Mouse (Mus musculus): ENCODE measurements at regions not wholly inside any gene's neighbourhood (a gene's known extent, or its start where the extent isn't known, plus 50 kb on each side); places are given as distances from the start of the nearest gene placed in this dataset.
A peak's percentile ranks its signal among the peaks of the same experiment; 100 is the strongest.

GRCm38 (mm10) chr1:56171157-56171556 lies 466.1 kb downstream of the Hsfy2 start:
- Histone ChIP-seq H3K9ac (replicated peaks) (no peak overlapping the region), H3K4me3 (ENCODE audit: low read depth, low read length) (no peak overlapping the region), H3K4me2 (ENCODE audit: low read depth, low read length) (no peak overlapping the region), H3K4me1 (ENCODE audit: insufficient read depth) (no peaks in the 10 kb centered on the region), H3K27me3 (ENCODE audit: insufficient read depth, low read length) (no peaks in the 10 kb centered on the region), H3K36me3 (replicated peaks; ENCODE audit: insufficient read depth, low read length) (no peaks in the 10 kb centered on the region), H3K27ac (ENCODE audit: low read depth) (no peak overlapping the region), H3K9me3 (ENCODE audit: low read length) (no peaks in the 10 kb centered on the region)
- TF ChIP-seq EP300 (IDR thresholded peaks at IDR 0.05; ENCODE audit: low read depth): no peak
- DNase-seq (no peak), ATAC-seq (no peak)
- 60% methylated on average over 4 of the region's 4 CpGs for WGBS (ENCODE audit: insufficient replicate concordance)

DNA sequence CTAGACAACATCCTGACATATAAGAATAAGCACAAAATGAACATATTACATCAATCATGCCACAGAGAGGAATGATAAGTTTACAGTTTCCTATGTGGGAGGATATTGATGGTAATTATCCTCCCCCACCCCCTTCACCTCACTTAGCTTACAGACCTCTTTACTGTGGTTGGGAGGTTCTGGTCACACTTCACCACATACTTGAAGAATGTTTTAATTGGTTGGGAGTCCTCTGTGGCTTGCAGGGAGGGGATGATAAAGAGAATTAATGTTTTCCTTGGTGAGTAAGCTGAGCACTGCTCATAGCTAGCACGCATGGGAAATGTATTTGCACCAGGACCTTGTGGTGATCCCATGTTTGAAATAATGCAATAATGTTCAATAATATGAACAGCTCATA lies 468.5 kb downstream of the Hsfy2 start:
- ATAC-seq (no peak), DNase-seq (no peak)
- WGBS (ENCODE audit: insufficient replicate concordance): 65% methylated on average over 1 of the region's 1 CpGs
- TF ChIP-seq CTCF (IDR thresholded peaks at IDR 0.05; ENCODE audit: low read depth) (no peak), EP300 (IDR thresholded peaks at IDR 0.05; ENCODE audit: low read depth) (no peak)
- Histone ChIP-seq H3K4me3 (ENCODE audit: low read depth, low read length) (no peak overlapping the region), H3K9me3 (ENCODE audit: low read length) (no peaks in the 10 kb centered on the region), H3K9ac (replicated peaks) (no peak overlapping the region), H3K36me3 (replicated peaks; ENCODE audit: insufficient read depth, low read length) (no peaks in the 10 kb centered on the region), H3K27ac (ENCODE audit: low read depth) (no peak overlapping the region), H3K4me1 (ENCODE audit: insufficient read depth) (no peaks in the 10 kb centered on the region), H3K4me2 (ENCODE audit: low read depth, low read length) (no peak overlapping the region), H3K27me3 (ENCODE audit: insufficient read depth, low read length) (no peaks in the 10 kb centered on the region)

DNA sequence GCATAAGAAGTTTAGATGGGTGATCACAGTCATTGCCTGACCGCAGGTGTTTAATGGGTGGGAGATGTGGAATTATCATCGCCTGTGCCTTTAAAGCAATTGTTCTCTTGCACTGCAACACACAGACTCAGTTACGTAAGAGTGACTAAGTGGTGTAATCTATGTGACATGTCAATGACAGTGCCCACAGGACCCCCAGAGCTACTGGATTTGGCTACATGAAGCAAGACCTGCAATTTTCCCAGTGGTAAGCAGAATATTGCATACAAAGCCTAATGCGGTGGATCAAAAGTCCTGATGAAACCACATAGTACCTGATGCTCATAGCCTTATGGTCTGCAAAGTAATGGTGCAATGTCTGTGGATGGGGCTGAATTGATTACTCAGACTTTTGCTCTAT lies 469.2 kb downstream of the Hsfy2 start:
- ATAC-seq (no peak), DNase-seq (no peak)
- H3K27ac ChIP-seq (ENCODE audit: low read depth): no peak overlapping the region
- WGBS (ENCODE audit: insufficient replicate concordance): 72% methylated on average over 4 of the region's 4 CpGs
- no peak overlapping the region for H3K9ac ChIP-seq (replicated peaks)
- H3K36me3 ChIP-seq (replicated peaks; ENCODE audit: insufficient read depth, low read length): no peaks in the 10 kb centered on the region
- H3K4me2 ChIP-seq (ENCODE audit: low read depth, low read length): no peak overlapping the region
- no peaks in the 10 kb centered on the region for H3K9me3 ChIP-seq (ENCODE audit: low read length)
- no peak overlapping the region for H3K4me3 ChIP-seq (ENCODE audit: low read depth, low read length)
- no peaks in the 10 kb centered on the region for H3K4me1 ChIP-seq (ENCODE audit: insufficient read depth)
- TF ChIP-seq CTCF (IDR thresholded peaks at IDR 0.05; ENCODE audit: low read depth): no peak
- H3K27me3 ChIP-seq (ENCODE audit: insufficient read depth, low read length): no peaks in the 10 kb centered on the region

GRCm38 (mm10) chr1:56165228-56165627 lies 472.0 kb downstream of the Hsfy2 start:
- DNase-seq: no peak
- H3K4me2 ChIP-seq (ENCODE audit: low read depth, low read length): no peak overlapping the region
- no peaks in the 10 kb centered on the region for H3K27me3 ChIP-seq (ENCODE audit: insufficient read depth, low read length)
- no peak for ATAC-seq
- H3K4me3 ChIP-seq (ENCODE audit: low read depth, low read length): no peak overlapping the region
- no peaks in the 10 kb centered on the region for H3K4me1 ChIP-seq (ENCODE audit: insufficient read depth)
- no peaks in the 10 kb centered on the region for H3K36me3 ChIP-seq (replicated peaks; ENCODE audit: insufficient read depth, low read length)
- H3K9me3 ChIP-seq (ENCODE audit: low read length): no peaks in the 10 kb centered on the region
- 63% methylated on average over 2 of the region's 2 CpGs for WGBS (ENCODE audit: insufficient replicate concordance)
- TF ChIP-seq CTCF (IDR thresholded peaks at IDR 0.05; ENCODE audit: low read depth) (no peak), EP300 (IDR thresholded peaks at IDR 0.05; ENCODE audit: low read depth) (no peak)
- no peak overlapping the region for H3K9ac ChIP-seq (replicated peaks)
- H3K27ac ChIP-seq (ENCODE audit: low read depth): no peak overlapping the region

GRCm38 (mm10) chr1:56164366-56164765 lies 472.9 kb downstream of the Hsfy2 start:
- Histone ChIP-seq H3K4me1 (ENCODE audit: insufficient read depth) (no peaks in the 10 kb centered on the region), H3K9ac (replicated peaks) (no peak overlapping the region), H3K27me3 (ENCODE audit: insufficient read depth, low read length) (no peaks in the 10 kb centered on the region), H3K4me3 (ENCODE audit: low read depth, low read length) (no peak overlapping the region), H3K36me3 (replicated peaks; ENCODE audit: insufficient read depth, low read length) (no peaks in the 10 kb centered on the region), H3K9me3 (ENCODE audit: low read length) (no peaks in the 10 kb centered on the region), H3K27ac (ENCODE audit: low read depth) (no peak overlapping the region), H3K4me2 (ENCODE audit: low read depth, low read length) (no peak overlapping the region)
- ATAC-seq: no peak
- TF ChIP-seq EP300 (IDR thresholded peaks at IDR 0.05; ENCODE audit: low read depth) (no peak), CTCF (IDR thresholded peaks at IDR 0.05; ENCODE audit: low read depth) (no peak)
- WGBS (ENCODE audit: insufficient replicate concordance): 86% methylated on average over 2 of the region's 2 CpGs
- DNase-seq: no peak

- no peaks in the 10 kb centered on the region for H3K4me1 ChIP-seq (ENCODE audit: insufficient read depth)
- no peak overlapping the region for H3K27ac ChIP-seq (ENCODE audit: low read depth)
- H3K36me3 ChIP-seq (replicated peaks; ENCODE audit: insufficient read depth, low read length): no peaks in the 10 kb centered on the region
- no peak overlapping the region for H3K9ac ChIP-seq (replicated peaks)
- no peaks in the 10 kb centered on the region for H3K9me3 ChIP-seq (ENCODE audit: low read length)
- no peak overlapping the region for H3K4me3 ChIP-seq (ENCODE audit: low read depth, low read length)
- no peak for ATAC-seq
- no peak overlapping the region for H3K4me2 ChIP-seq (ENCODE audit: low read depth, low read length)
- WGBS (ENCODE audit: insufficient replicate concordance): 79% methylated on average over 7 of the region's 7 CpGs
- H3K27me3 ChIP-seq (ENCODE audit: insufficient read depth, low read length): no peaks in the 10 kb centered on the region
- DNase-seq: no peak
- TF ChIP-seq EP300 (IDR thresholded peaks at IDR 0.05; ENCODE audit: low read depth): no peak
- TF ChIP-seq CTCF (IDR thresholded peaks at IDR 0.05; ENCODE audit: low read depth): no peak
These were observed 506.3 kb downstream of the Hsfy2 start for GRCm38 (mm10) chr1:56130951-56131350.

GRCm38 (mm10) chr1:56089254-56089834 lies 547.9 kb downstream of the Hsfy2 start:
- no peak for ATAC-seq
- H3K9me3 ChIP-seq (ENCODE audit: low read length): no peaks in the 10 kb centered on the region
- no peak overlapping the region for H3K4me2 ChIP-seq (ENCODE audit: low read depth, low read length)
- no peaks in the 10 kb centered on the region for H3K4me1 ChIP-seq (ENCODE audit: insufficient read depth)
- H3K36me3 ChIP-seq (replicated peaks; ENCODE audit: insufficient read depth, low read length): no peaks in the 10 kb centered on the region
- H3K4me3 ChIP-seq (ENCODE audit: low read depth, low read length): no peak overlapping the region
- no peak overlapping the region for H3K27ac ChIP-seq (ENCODE audit: low read depth)
- TF ChIP-seq EP300 (IDR thresholded peaks at IDR 0.05; ENCODE audit: low read depth): no peak
- no peak for TF ChIP-seq CTCF (IDR thresholded peaks at IDR 0.05; ENCODE audit: low read depth)
- peak; percentile 14 for DNase-seq
- WGBS (ENCODE audit: insufficient replicate concordance): 37% methylated on average over 4 of the region's 4 CpGs
- no peak overlapping the region for H3K9ac ChIP-seq (replicated peaks)
- no peaks in the 10 kb centered on the region for H3K27me3 ChIP-seq (ENCODE audit: insufficient read depth, low read length)
